Mouse (Mus musculus): ENCODE data around the gene Bbox1. TPM values are rescaled to one million over a fixed set of nuclear protein-coding genes. Genes with fewer than 3 reads are reported as not detected.

The Bbox1 gene
- not detected for total RNA-seq (2021)
- long read RNA-seq, experiment 1: 0 reads
- long read RNA-seq, experiment 2: 0 reads

DNA sequence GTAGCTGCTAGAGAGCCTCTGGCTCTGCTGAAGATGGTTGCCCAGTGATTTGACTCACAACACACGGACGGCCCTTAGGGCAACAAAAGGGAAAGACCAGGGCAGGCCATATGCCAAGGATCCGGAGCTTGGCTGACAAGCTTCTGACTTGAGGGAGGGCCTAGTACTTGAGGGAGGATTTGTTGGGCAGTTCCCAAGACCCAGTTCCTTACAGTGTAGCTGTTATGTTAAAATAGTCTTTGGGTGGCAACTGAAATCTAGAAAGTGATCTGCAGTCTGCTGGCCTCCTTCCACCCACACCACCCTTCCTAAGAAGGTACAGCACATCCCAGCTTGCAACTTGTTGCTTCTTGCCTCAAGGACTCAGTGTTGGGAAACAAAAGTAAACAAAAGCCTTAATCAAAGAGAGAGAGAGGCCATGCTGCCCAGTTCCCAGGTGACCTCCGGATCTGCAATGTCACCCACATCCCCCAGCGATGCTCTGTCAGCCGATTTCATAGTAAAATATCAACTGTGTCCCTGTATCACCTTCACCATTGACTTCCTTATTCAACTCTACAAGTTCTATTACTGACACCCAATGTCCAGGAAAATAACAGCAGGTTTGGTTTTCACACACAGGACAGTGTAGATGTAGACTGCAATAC lies at the start of gene Bbox1:
TSS of gene Bbox1 (minus strand) at position 52 of the 647 bp plus-strand sequence.
- DNase-seq: peak in 1 of 2 experiments; percentile 37

- no peak for DNase-seq
Observed at GRCm38 (mm10) chr2:110363855-110364254, 49.5 kb upstream of the Bbox1 start.

DNA sequence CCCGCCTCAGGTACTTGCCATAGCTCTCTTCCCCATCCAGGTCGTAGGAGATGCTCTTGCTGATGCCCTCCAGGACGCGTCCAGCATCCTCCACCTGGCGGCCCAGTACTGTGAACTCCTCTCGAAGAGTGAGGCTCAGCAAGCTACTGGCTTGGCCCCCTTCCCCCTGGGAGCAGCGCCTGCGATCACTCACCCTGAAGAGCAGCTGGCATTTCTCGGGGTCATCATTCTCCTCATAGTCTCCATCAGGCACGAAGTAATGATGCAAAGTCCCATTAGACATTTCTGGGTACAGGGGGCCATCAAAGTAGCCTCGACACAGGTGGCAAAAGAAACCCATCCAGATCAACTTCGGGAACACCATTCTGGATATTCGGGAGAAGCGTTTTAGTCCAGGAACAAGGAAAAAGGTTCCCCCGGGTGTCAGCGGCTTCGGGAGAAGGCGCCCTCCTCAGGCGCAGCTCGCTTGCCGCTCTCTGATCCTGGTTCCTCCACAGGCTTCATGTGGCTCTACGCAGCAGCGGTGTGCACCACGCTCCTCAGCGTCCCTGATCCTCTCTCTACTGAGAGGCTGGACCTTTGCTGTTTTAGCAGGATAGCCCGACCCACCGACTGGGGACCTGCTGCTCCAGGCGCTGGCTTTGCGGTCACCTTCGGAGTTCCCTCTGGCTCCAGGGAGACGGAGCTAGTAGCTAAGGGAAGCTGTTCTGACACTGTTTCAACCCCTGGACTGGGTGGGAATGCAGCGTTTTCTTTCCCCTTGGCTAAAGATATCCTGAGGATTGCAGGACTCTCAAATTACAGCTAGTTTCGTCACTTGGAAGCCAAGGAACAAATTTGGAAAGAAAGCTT lies 48.3 kb upstream of the Bbox1 start, which contains the start of gene Fibin:
TSS of gene Fibin (minus strand) at position 752 of the 852 bp plus-strand sequence.
- DNase-seq: peak; percentile 29 to 30

DNA sequence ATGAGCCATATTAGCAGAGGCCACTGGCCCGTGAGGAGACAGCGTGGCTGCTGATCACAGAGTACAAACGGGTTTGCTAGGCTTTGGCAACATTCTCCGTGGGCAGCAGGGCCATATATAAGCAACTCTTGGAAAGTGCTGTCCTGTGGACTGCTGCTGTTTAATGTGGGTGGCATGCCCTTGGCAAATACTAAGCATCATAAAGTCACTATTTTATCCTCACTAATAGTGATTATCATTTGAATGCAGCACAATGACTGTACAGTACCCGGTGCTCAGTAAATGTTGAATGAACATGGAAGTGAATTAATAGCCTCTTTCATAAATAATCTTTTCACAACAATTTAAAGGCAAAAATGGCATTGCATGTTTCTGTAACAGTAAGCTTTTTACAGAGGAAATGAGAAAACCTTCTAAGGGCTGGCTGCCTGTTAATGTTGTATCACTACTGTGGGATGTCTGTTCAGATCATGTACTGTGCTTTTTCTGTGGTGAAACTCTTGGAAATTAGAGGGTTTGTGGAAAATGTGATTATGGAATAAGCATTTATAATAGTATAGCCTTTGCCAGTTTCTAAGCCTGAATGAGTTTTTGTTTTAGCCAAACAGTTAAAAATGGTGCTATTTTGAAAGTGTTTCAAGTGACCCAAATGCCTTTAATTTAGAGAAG lies 39.1 kb upstream of the Bbox1 start:
- DNase-seq: no peak

DNA sequence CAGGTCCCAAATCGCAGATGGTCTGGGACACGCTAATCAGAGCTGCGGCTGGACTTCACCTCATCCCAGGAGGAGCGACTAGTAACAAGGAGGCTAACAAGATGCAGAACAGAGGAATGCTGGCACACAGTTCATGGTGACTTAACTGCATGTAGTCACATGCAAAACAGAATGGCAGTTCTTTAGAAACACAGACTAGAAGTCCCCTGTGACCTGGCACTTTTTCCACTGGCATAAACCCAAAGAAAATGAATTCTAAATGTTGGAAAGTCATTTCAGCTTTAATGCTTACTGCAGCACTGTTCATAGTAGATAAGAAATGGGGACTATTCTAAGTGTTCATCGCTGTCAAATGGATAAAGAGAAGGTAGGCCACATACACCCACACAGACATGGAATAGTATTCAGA lies 37.5 kb upstream of the Bbox1 start:
- peak in 1 of 2 experiments; percentile 3 for DNase-seq

DNA sequence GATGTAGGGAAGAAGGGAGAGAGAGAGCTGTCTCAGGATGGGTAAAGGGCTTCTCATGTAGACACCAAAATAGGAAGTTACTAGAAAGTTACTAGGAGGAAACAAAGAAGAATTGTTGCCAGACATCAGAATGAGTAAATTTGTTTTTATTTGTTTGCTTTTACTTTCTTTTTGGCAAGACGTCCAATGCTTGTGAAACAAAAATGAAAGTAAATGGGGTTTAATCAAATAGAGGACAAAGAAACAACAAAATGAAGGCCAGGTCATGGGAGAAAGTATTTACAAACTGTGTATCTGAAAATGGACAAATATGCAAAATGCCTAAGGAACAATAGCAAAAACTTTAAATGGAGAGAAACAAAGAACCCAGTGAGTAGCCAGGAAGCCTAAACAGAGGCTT lies 37.0 kb upstream of the Bbox1 start:
- DNase-seq: no peak

GRCm38 (mm10) chr2:110328953-110329352 lies 14.6 kb upstream of the Bbox1 start:
- DNase-seq: no peak

DNA sequence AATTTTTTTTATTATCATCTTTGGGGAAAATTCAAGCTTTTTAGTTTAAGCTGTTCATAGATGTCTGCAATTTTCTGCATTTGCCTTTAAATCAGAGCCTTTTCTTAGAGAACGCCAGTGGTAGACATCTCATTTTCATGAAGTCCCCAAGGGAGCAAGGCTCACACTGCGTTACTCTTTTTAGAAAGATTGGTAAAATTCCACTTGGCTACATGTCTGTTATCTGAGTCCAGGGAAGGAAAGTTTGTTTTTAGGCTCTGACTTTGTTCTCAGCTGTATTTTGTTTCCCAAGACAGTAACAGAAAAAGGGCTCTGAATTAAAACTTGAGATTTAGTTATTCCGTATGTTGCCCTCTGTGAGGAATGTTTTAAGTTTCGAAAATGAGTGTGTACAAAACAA lies 5.6 kb upstream of the Bbox1 start:
- DNase-seq: peak in 1 of 2 experiments; percentile 3

DNA sequence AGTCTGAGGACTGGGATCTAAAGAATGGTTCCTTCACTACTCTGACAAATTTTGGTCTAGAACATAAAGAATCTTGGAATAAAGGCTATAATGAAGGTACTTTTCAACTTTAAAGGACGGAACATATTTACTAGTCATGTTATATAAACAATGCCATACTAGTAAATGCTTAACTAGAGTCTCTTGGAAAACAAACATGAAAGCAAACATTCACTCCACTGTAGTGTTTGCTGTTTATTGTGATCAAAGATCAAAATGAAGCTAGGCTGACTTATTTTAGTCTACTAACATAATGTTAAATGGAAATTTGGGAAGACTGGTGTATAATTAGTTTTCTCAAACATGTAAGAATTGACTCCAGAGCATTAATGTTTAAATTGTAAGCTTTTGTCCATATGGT lies 4.9 kb upstream of the Bbox1 start:
- DNase-seq: no peak

DNA sequence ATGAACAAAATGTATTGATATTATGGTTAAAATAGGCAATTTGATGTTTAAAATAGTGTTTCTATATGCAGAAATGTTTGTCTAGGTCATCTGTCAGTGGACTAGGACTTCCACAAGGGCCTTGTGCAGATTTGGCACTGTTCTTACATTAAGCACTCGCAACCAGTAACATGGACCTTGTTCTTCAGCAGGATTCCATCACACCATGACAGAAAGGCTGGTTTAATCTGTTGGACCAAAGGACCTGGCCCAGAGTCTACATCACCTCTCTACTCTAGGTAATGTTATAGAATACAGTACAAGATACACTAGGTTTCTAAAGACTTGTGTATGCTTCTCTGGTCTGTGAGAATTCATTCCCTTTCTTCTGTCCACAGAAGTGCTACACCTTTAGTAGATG lies 4.4 kb upstream of the Bbox1 start:
- no peak for DNase-seq

DNA sequence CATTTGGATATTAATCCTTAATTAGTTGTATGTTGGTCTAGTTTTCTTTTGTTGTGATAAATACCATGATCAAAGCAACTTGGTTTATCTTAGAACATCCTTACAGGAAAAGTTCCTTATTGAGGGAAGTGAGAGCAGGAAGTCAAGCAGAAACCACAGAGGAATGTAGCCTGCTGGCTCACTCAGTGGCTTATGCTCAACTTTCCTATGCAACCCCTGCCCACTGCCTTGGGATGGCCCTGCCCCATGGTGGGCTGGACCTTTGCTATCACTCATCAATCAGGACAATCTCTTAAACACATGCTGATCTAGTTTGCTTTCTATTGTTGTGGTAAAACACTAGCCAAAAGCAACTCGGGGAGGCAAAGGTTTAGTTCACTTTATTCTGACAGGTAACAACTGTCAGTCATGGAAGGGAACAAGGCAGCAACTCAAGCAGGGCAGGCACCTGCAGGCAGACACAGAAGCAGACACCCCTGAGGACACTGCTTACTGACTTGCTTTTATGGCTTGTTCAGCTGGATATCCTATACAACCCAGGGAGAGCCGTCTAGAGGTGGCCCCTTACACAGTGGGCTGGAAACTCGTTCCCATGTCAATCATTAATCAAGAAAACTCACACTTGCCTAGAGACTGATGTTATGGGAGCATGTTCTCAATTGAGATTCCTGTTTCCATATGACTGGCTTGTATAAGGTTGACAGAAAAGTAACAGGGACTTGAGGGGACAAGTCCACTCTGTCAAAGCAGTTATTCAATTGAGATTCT lies 1.9 kb upstream of the Bbox1 start:
- no peak for DNase-seq

GRCm38 (mm10) chr2:110314074-110314473 lies 286 bp downstream of the Bbox1 start:
- DNase-seq: no peak

GRCm38 (mm10) chr2:110313305-110313824 lies 995 bp downstream of the Bbox1 start:
- no peak for DNase-seq

DNA sequence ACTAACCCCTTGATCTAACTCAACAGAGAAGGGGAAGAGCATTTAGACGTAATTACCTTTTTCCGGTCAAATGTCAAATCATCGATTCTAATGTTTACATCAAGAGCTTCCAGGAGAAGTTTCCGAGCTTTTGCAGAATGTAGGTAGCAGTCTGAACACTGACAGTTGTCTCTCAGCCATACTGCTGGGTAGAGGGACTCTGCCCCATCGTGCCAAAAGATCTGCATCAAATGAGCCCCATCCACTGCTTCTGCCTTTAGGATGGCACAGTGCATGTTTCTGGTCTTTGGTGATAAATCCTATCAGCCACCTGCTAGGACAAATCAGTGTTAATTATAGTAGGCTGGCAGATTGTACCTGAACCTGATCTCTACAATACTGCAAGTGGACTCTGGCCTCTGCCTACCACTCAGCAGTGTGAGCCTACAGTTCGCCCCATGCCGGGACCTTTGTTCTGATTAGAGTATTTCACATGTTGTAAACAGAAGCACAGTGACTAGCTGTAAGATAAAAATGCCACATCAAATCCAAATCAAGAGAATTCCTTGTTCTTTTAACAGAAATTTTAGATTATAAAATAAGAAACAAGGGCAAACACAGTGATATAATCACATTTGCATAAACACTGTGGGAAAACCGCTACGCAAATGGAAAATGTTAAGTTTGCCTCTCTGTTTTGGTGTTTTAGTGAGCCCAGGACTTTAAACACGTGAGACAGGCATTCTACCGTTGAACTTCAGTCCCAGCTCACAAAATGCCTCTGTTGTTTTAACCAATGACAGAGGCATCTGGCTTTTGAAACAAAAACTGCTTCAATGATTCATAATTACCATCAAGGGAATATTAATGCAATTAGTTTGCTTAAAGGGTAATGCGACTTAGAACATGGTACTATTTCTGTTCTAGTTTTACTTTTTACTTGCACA lies 8.7 kb downstream of the Bbox1 start:
- DNase-seq: no peak

GRCm38 (mm10) chr2:110302261-110302660 lies 12.1 kb downstream of the Bbox1 start:
- DNase-seq: no peak

GRCm38 (mm10) chr2:110301314-110301713 lies 13.0 kb downstream of the Bbox1 start:
- no peak for DNase-seq

DNA sequence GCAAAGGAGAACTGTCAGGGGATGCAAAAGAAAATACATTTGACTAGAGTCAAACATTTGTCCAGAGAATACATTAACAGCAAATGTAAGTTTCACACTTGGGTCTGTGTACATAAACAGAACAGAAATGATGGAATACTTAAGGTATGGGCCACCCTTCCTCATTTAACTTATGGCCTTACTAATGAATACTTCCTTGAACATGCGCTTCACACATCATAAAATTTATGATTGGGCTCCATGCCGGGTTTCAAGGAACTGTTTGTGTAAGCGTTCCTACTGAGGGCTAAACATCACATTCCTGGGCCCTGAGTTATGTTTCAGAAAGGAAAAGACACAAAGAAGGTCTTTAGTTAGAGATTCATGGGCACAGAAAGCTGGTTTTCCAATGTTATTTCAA lies 19.4 kb downstream of the Bbox1 start:
- no peak for DNase-seq

GRCm38 (mm10) chr2:110287959-110288358 lies 26.4 kb downstream of the Bbox1 start:
- DNase-seq: no peak

DNA sequence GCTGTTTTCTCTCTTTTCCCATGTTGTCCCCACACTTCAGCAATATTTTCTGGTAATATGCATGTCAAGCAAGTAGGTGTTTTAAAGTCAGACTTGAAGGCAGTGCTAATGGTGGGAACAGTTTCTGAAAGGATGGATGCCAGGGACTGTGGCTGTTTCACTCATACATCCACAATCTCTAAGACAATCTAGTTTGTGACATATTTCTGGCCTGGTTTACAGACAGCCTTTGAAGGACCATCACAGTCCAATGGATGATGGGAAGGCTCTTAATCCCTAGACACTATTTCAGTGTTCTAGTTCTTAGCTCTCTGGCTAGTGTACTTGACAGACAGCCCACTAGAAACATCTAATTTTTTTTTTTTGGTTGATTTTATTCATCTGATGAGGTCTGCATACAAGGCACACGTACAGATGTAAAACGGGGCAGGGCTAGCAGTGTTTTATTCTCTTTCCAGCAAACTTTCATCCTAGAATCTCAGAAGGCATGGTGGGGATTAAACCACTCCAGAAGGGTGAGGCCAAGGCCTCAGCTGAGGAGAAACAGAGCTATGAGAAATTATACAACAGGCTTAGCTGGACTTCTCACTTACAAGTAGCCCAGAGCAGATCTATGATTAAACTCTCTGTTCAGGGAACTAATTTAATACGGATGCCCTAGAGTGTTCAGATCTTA lies 28.4 kb downstream of the Bbox1 start:
- no peak for DNase-seq

DNA sequence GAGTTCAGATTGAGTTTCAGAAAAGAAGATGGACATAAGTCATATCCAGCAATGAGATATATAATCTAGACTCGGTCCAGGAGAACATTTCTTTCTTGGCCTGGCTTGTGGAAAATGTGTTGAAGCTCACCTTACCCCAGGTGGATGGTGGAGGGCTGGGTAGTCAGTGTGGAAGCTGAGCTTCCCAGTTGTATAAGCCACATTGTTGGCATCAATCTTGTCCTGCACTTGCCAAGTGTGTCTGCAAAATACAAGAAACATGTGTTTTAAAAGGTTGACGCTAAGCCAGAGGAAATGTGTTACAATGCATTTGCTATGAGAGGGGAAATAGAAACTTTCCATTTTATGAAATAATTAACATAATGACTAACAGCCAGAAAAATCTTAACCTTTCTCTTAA lies 38.9 kb downstream of the Bbox1 start:
- DNase-seq: no peak

Data from adrenal gland, postnatal 36 days (tissue).